Mouse (Mus musculus) heart, postnatal 0 days (tissue): Measurements from ENCODE around the gene Mgat4a. TPM values are rescaled to one million over a fixed set of nuclear protein-coding genes. Genes with fewer than 3 reads are reported as not detected.

Experiments
- ATAC-seq: fragments of 200-750 bp; cut with Nextera tagmentation; 2 replicates; pipeline ENCODE4 v1.8.0; 2017; ENCODE audit warnings: low read depth, moderate number of reproducible peaks, moderate library complexity; ENCODE audit not compliant: insufficient read depth
- DNase-seq: peaks from one replicate; pipeline ENCODE4 v3.0.0-alpha.2; 2016; ENCODE audit warnings: low spot score
- H3K27ac ChIP-seq: fragments of 300-500 bp; sonication (generic); 2 replicates; pipeline ENCODE4 v1.5.1; 2014; ENCODE audit warnings: low read depth, mild to moderate bottlenecking
- H3K27me3 ChIP-seq: fragments of 300-500 bp; sonication (generic); 2 replicates; pipeline ENCODE4 v1.6.1; 2014; ENCODE audit warnings: low read length, mixed read lengths; ENCODE audit not compliant: control insufficient read depth, insufficient read depth
- H3K36me3 ChIP-seq: fragments of 300-500 bp; sonication (generic); replicated peaks from 2 replicates; pipeline ENCODE4 v1.6.1; 2014; ENCODE audit warnings: low read length, mixed read lengths; ENCODE audit not compliant: control insufficient read depth, insufficient read depth
- H3K4me1 ChIP-seq: fragments of 300-500 bp; sonication (generic); 2 replicates; pipeline ENCODE4 v1.6.1; 2014; ENCODE audit warnings: antibody characterized with exemption; ENCODE audit not compliant: control insufficient read depth, insufficient read depth
- H3K4me2 ChIP-seq: fragments of 300-500 bp; sonication (generic); 2 replicates; pipeline ENCODE4 v1.6.1; 2014; ENCODE audit warnings: low read depth, mild to moderate bottlenecking, low read length, moderate library complexity
- H3K4me3 ChIP-seq: fragments of 300-500 bp; sonication (generic); 2 replicates; pipeline ENCODE4 v1.5.1; 2014; ENCODE audit warnings: low read depth, low read length
- H3K9ac ChIP-seq: fragments of 300-500 bp; sonication (generic); replicated peaks from 2 replicates; pipeline ENCODE4 v1.6.1; 2014; ENCODE audit warnings: low read depth, low read length, mixed read lengths
- H3K9me3 ChIP-seq: fragments of 300-500 bp; sonication (generic); replicated peaks from 2 replicates; pipeline ENCODE4 v1.6.1; 2016; ENCODE audit warnings: low read length; ENCODE audit not compliant: control insufficient read depth
- CTCF ChIP-seq: IDR thresholded peaks from 2 replicates; pipeline ENCODE4 v1.5.1; 2016; ENCODE audit warnings: antibody characterized with exemption, control low read depth, low read depth
- EP300 ChIP-seq: IDR thresholded peaks from 2 replicates; pipeline ENCODE4 v1.6.1; 2016; ENCODE audit warnings: antibody characterized with exemption, low read depth
- WGBS: fragments of 180-500 bp; shearing (Covaris S2); extraction: QIAGEN DNeasy Blood & Tissue Kit; methylation state at CpG from one replicate; pipeline ENCODE4 v1.1.7; 2014; 5-methylcytosine and 5-hydroxymethylcytosine counted together
- polyA plus RNA-seq: library from polyadenylated mRNA; unstranded; fragments of >200 nt; fragmentation: Nextera tagmentation; extraction: Ambion mirVana; gene quantifications from 2 replicates; pipeline ENCODE4 v1.2.1, GENCODE M21; 2015
- total RNA-seq: library from RNA; depleted of rRNA; stranded (reverse); fragments of >200 nt; gene quantifications from 2 replicates; pipeline ENCODE4 v1.2.3, GENCODE M21; 2014; ENCODE audit warnings: low replicate concordance

Mgat4a gene
- total and polyA plus RNA-seq, 2 experiments from 2014 or later, result 4.4 to 7.3 TPM

GRCm38 (mm10) chr1:37480731-37481130 lies 60.1 kb downstream of the Mgat4a start:
- ATAC-seq, result no peak
- peak overlapping the region; percentile 25; the same call in 1 of the 2 replicates for H3K27ac ChIP-seq
- H3K36me3 ChIP-seq, result no peaks in the 10 kb centered on the region
- no peak overlapping the region for H3K4me2 ChIP-seq
- H3K4me3 ChIP-seq, result no peak overlapping the region
- no peak overlapping the region for H3K9ac ChIP-seq
- peaks cover 8% of the 10 kb centered on the region; the same call in 1 of the 2 replicates for H3K4me1 ChIP-seq
- H3K9me3 ChIP-seq, result no peaks in the 10 kb centered on the region
- 88% methylated on average over 6 of the region's 6 CpGs for WGBS
- no peak for DNase-seq
- TF ChIP-seq CTCF, result no peak
- no peak for TF ChIP-seq EP300
- no peaks in the 10 kb centered on the region for H3K27me3 ChIP-seq

- H3K4me1 ChIP-seq, result peaks cover 8% of the 10 kb centered on the region; the same call in 1 of the 2 replicates
- WGBS, result 63% methylated on average over 8 of the region's 8 CpGs
- no peak for DNase-seq
- ATAC-seq, result no peak
- no peak overlapping the region for H3K4me3 ChIP-seq
- TF ChIP-seq CTCF (no peak), EP300 (no peak)
- no peak overlapping the region for H3K27ac ChIP-seq
- H3K9me3 ChIP-seq, result no peaks in the 10 kb centered on the region
- no peaks in the 10 kb centered on the region for H3K36me3 ChIP-seq
- H3K27me3 ChIP-seq, result no peaks in the 10 kb centered on the region
- no peak overlapping the region for H3K9ac ChIP-seq
- no peak overlapping the region for H3K4me2 ChIP-seq
Measured at GRCm38 (mm10) chr1:37479759-37480158, 61.1 kb downstream of the Mgat4a start.

GRCm38 (mm10) chr1:37479074-37479473 lies 61.7 kb downstream of the Mgat4a start:
- ATAC-seq (no peak), DNase-seq (peak; percentile 35)
- H3K27me3 ChIP-seq, result no peaks in the 10 kb centered on the region
- H3K9me3 ChIP-seq, result no peaks in the 10 kb centered on the region
- peaks cover 8% of the 10 kb centered on the region; the same call in 1 of the 2 replicates for H3K4me1 ChIP-seq
- no peak overlapping the region for H3K9ac ChIP-seq
- H3K4me3 ChIP-seq, result no peak overlapping the region
- WGBS, result 73% methylated on average over 9 of the region's 9 CpGs
- no peak for TF ChIP-seq EP300
- TF ChIP-seq CTCF, result peak; percentile 47
- H3K4me2 ChIP-seq, result no peak overlapping the region
- no peak overlapping the region for H3K27ac ChIP-seq
- H3K36me3 ChIP-seq, result no peaks in the 10 kb centered on the region

- H3K9ac ChIP-seq, result peak overlapping the region; percentile 54
- ATAC-seq (no peak), DNase-seq (no peak)
- no peaks in the 10 kb centered on the region for H3K27me3 ChIP-seq
- WGBS, result 15% methylated on average over 7 of the region's 7 CpGs
- no peaks in the 10 kb centered on the region for H3K36me3 ChIP-seq
- peaks cover 8% of the 10 kb centered on the region; the same call in 1 of the 2 replicates for H3K4me1 ChIP-seq
- H3K27ac ChIP-seq, result peak overlapping the region; percentile 51
- H3K4me2 ChIP-seq, result peak overlapping the region; percentile 56
- peak overlapping the region; percentile 26; the same call in 1 of the 2 replicates for H3K4me3 ChIP-seq
- TF ChIP-seq CTCF (no peak), EP300 (no peak)
- H3K9me3 ChIP-seq, result no peaks in the 10 kb centered on the region
Measured at GRCm38 (mm10) chr1:37478416-37478815, 62.4 kb downstream of the Mgat4a start.

DNA sequence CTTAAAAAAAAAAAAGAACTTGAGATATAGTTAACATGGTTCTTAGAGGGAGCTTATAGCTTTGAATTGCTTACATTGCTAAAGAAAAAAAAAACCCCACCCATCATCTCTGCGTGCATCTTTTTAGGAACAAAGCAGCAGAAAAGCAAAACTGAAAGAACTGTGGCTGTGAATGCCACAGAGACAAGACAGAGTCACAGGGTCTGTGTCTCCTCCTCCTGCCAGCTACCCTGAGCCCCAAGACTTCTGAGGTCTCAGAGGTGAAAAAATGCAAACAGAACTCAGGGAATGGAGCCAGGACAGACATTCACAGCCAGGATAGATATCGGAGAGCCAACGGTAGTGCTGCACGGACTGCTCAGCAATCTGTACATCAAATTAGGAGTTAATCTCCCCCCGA lies 62.9 kb downstream of the Mgat4a start:
- H3K9me3 ChIP-seq, result no peaks in the 10 kb centered on the region
- ATAC-seq (no peak), DNase-seq (no peak)
- H3K4me2 ChIP-seq, result peak overlapping the region; percentile 56
- WGBS, result 25% methylated on average over 5 of the region's 5 CpGs
- TF ChIP-seq EP300 (no peak), CTCF (no peak)
- no peaks in the 10 kb centered on the region for H3K36me3 ChIP-seq
- H3K27ac ChIP-seq, result peak overlapping the region; percentile 51
- H3K4me1 ChIP-seq, result peaks cover 8% of the 10 kb centered on the region; the same call in 1 of the 2 replicates
- H3K9ac ChIP-seq, result peak overlapping the region; percentile 54
- peak overlapping the region; percentile 26 for H3K4me3 ChIP-seq
- no peaks in the 10 kb centered on the region for H3K27me3 ChIP-seq

GRCm38 (mm10) chr1:37477250-37477649 lies 63.6 kb downstream of the Mgat4a start:
- no peak overlapping the region for H3K4me2 ChIP-seq
- H3K9me3 ChIP-seq, result no peaks in the 10 kb centered on the region

More at GRCm38 (mm10) chr1:37477250-37477649, 63.6 kb downstream of the Mgat4a start:
- H3K4me1 ChIP-seq, result peaks cover 8% of the 10 kb centered on the region; the same call in 1 of the 2 replicates
- ATAC-seq, result no peak
- no peak overlapping the region for H3K9ac ChIP-seq
- no peaks in the 10 kb centered on the region for H3K36me3 ChIP-seq
- 91% methylated on average over 5 of the region's 5 CpGs for WGBS
- H3K27ac ChIP-seq, result no peak overlapping the region
- H3K4me3 ChIP-seq, result no peak overlapping the region
- DNase-seq, result no peak
- no peaks in the 10 kb centered on the region for H3K27me3 ChIP-seq
- no peak for TF ChIP-seq CTCF
- no peak for TF ChIP-seq EP300
